Mouse (Mus musculus): ENCODE results near the gene Ydjc. TPM values are rescaled to one million over a fixed set of nuclear protein-coding genes. Genes with fewer than 3 reads are reported as not detected.

Gene Ydjc
- polyA plus RNA-seq, 2 experiments = 11.8 to 14.1 TPM

GRCm38 (mm10) chr16:17131191-17132088 lies 13.0 kb upstream of the Ydjc start:
- TF ChIP-seq POLR2A (IDR thresholded peaks at IDR 0.05; ENCODE audit: borderline replicate concordance, extremely low read depth, insufficient read depth, insufficient read length) = no peak
- Histone ChIP-seq H3K27me3 (ENCODE audit: control insufficient read depth, insufficient read depth, low read length) (no peaks in the 10 kb centered on the region), H3K4me2 (replicated peaks; ENCODE audit: low read depth, low read length, severe bottlenecking) (peak overlapping the region; percentile 95), H3K36me3 (ENCODE audit: control insufficient read depth, insufficient read depth, low read length) (no peaks in the 10 kb centered on the region), H3K9me3 (ENCODE audit: control insufficient read depth, low read length) (no peaks in the 10 kb centered on the region), H3K4me3 (replicated peaks; ENCODE audit: low read length) (peak overlapping the region; percentile 77), H3K27ac (replicated peaks; ENCODE audit: low read depth, low read length) (peak overlapping the region; percentile 75; the same call in 1 of the 2 replicates), H3K4me1 (ENCODE audit: control insufficient read depth, insufficient read depth, low read length) (peaks cover 5% of the 10 kb centered on the region; the same call in 1 of the 2 replicates), H3K9ac (ENCODE audit: low read depth, low read length, severe bottlenecking) (peak overlapping the region; percentile 67)
- ATAC-seq (ENCODE audit: low FRiP score, low read depth) = no peak
- no peak for DNase-seq (ENCODE audit: low spot score)
- 3% methylated on average over 43 of the region's 43 CpGs for WGBS

- Histone ChIP-seq H3K27ac (replicated peaks; ENCODE audit: low read depth, low read length) (peak within 1 kb of the TSS; percentile 75), H3K27me3 (ENCODE audit: control insufficient read depth, insufficient read depth, low read length) (no peaks in the 10 kb centered on the region), H3K36me3 (ENCODE audit: control insufficient read depth, insufficient read depth, low read length) (no peaks in the 10 kb centered on the region), H3K4me1 (ENCODE audit: control insufficient read depth, insufficient read depth, low read length) (peaks cover 5% of the 10 kb centered on the region; the same call in 1 of the 2 replicates), H3K4me3 (replicated peaks; ENCODE audit: low read length) (peak within 1 kb of the TSS; percentile 77), H3K9me3 (ENCODE audit: control insufficient read depth, low read length) (no peaks in the 10 kb centered on the region), H3K9ac (ENCODE audit: low read depth, low read length, severe bottlenecking) (peak within 1 kb of the TSS; percentile 67), H3K4me2 (replicated peaks; ENCODE audit: low read depth, low read length, severe bottlenecking) (peak within 1 kb of the TSS; percentile 95)
- DNase-seq (ENCODE audit: low spot score) = peak; percentile 98
- ATAC-seq (ENCODE audit: low FRiP score, low read depth) = peak; percentile 99
- under 1% methylated on average over 45 of the region's 47 CpGs for WGBS
- 0 out of 2 replicates have a peak, but pooled peaks have one; percentile 32 for TF ChIP-seq POLR2A (IDR thresholded peaks at IDR 0.05; ENCODE audit: borderline replicate concordance, extremely low read depth, insufficient read depth, insufficient read length)
Measured at GRCm38 (mm10) chr16:17132089-17132905, 12.1 kb upstream of the Ydjc start, which contains the start of gene Sdf2l1. Sdf2l1 (minus strand) TSS chr16:17132383.

- Histone ChIP-seq H3K4me3 (replicated peaks; ENCODE audit: low read length) (peak overlapping the region; percentile 77), H3K27me3 (ENCODE audit: control insufficient read depth, insufficient read depth, low read length) (no peaks in the 10 kb centered on the region), H3K36me3 (ENCODE audit: control insufficient read depth, insufficient read depth, low read length) (no peaks in the 10 kb centered on the region), H3K9ac (ENCODE audit: low read depth, low read length, severe bottlenecking) (peak overlapping the region; percentile 32), H3K4me2 (replicated peaks; ENCODE audit: low read depth, low read length, severe bottlenecking) (peak overlapping the region; percentile 95), H3K4me1 (ENCODE audit: control insufficient read depth, insufficient read depth, low read length) (peaks cover 5% of the 10 kb centered on the region; the same call in 1 of the 2 replicates), H3K9me3 (ENCODE audit: control insufficient read depth, low read length) (no peaks in the 10 kb centered on the region), H3K27ac (replicated peaks; ENCODE audit: low read depth, low read length) (0 out of 2 replicates have a peak overlapping the region, but pooled peaks have one; percentile 28)
- ATAC-seq (ENCODE audit: low FRiP score, low read depth) (no peak), DNase-seq (ENCODE audit: low spot score) (no peak)
- WGBS = 26% methylated on average over 7 of the region's 7 CpGs
- no peak for TF ChIP-seq POLR2A (IDR thresholded peaks at IDR 0.05; ENCODE audit: borderline replicate concordance, extremely low read depth, insufficient read depth, insufficient read length)
Measured at GRCm38 (mm10) chr16:17132906-17133200, 11.6 kb upstream of the Ydjc start.

DNA sequence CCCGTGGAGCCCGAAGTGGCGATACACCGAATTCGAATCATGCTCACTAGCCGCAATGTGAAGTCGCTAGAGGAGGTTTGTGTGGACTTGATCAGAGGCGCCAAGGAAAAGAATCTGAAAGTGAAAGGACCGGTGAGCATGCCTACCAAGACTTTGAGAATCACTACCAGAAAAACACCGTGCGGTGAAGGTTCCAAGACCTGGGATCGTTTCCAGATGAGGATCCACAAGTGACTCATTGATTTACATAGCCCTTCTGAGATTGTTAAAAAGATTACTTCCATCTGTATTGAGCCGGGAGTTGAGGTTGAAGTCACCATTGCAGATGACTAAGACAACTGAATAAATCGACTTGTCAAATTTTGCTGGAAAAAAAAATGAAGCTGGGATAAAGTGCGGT lies 7.1 kb upstream of the Ydjc start:
- Histone ChIP-seq H3K4me1 (ENCODE audit: control insufficient read depth, insufficient read depth, low read length) (no peaks in the 10 kb centered on the region), H3K36me3 (ENCODE audit: control insufficient read depth, insufficient read depth, low read length) (no peaks in the 10 kb centered on the region), H3K27me3 (ENCODE audit: control insufficient read depth, insufficient read depth, low read length) (no peaks in the 10 kb centered on the region), H3K9me3 (ENCODE audit: control insufficient read depth, low read length) (no peaks in the 10 kb centered on the region), H3K4me3 (replicated peaks; ENCODE audit: low read length) (no peak overlapping the region), H3K9ac (ENCODE audit: low read depth, low read length, severe bottlenecking) (no peak overlapping the region), H3K27ac (replicated peaks; ENCODE audit: low read depth, low read length) (no peak overlapping the region), H3K4me2 (replicated peaks; ENCODE audit: low read depth, low read length, severe bottlenecking) (no peak overlapping the region)
- TF ChIP-seq POLR2A (IDR thresholded peaks at IDR 0.05; ENCODE audit: borderline replicate concordance, extremely low read depth, insufficient read depth, insufficient read length) = no peak
- ATAC-seq (ENCODE audit: low FRiP score, low read depth) = no peak
- WGBS = 74% methylated on average over 15 of the region's 15 CpGs
- DNase-seq (ENCODE audit: low spot score) = no peak

DNA sequence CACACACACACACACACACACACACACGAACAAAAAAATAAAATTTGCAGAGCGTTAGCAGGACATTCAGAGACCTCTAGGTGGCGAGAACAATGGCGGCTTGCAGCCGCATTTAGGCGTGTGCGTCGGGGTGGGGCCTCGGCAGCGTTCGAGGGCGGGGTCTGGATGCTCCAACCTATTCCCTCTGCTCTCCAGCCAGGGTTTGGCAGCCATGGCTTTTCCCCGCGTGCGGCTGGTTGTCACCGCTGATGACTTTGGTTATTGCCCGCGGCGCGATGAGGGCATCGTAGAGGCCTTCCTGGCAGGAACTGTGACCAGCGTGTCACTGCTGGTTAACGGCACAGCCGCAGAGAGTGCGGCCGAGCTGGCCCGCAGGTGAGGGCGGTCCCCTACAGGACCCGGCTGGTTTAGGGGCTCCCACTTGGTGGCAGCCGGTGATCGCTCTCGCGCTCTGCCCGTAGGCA lies 2.4 kb downstream of the Ydjc start, which contains the start of gene Ccdc116:
Gene Ccdc116 (minus strand): TSS at position 458 of the 464 bp plus-strand sequence.
- Histone ChIP-seq H3K27ac (replicated peaks; ENCODE audit: low read depth, low read length) (no peak within 1 kb of the TSS), H3K4me3 (replicated peaks; ENCODE audit: low read length) (peak within 1 kb of the TSS; percentile 60), H3K9ac (ENCODE audit: low read depth, low read length, severe bottlenecking) (peak within 1 kb of the TSS; percentile 52), H3K4me1 (ENCODE audit: control insufficient read depth, insufficient read depth, low read length) (peaks cover 7% of the 10 kb centered on the region), H3K4me2 (replicated peaks; ENCODE audit: low read depth, low read length, severe bottlenecking) (peak within 1 kb of the TSS; percentile 100), H3K27me3 (ENCODE audit: control insufficient read depth, insufficient read depth, low read length) (0 out of 2 replicates have a peak, but pooled peaks cover 7% of the 10 kb centered on the region), H3K36me3 (ENCODE audit: control insufficient read depth, insufficient read depth, low read length) (peaks cover 11% of the 10 kb centered on the region), H3K9me3 (ENCODE audit: control insufficient read depth, low read length) (no peaks in the 10 kb centered on the region)
- DNase-seq (ENCODE audit: low spot score) (peak; percentile 92), ATAC-seq (ENCODE audit: low FRiP score, low read depth) (peak; percentile 87)
- no peak for TF ChIP-seq POLR2A (IDR thresholded peaks at IDR 0.05; ENCODE audit: borderline replicate concordance, extremely low read depth, insufficient read depth, insufficient read length)
- WGBS = under 1% methylated on average over 30 of the region's 34 CpGs
